Mouse (Mus musculus): ENCODE measurements around the gene Hhip.

- no peak for TF ChIP-seq EP300 (IDR thresholded peaks at IDR 0.05; ENCODE audit: insufficient read depth, low read depth, low read length)
- TF ChIP-seq CTCF (IDR thresholded peaks at IDR 0.05): no peak
- TF ChIP-seq POLR2A (IDR thresholded peaks at IDR 0.05; ENCODE audit: insufficient read depth, low read depth, low read length): no peak
These were observed 1.3 kb downstream of the Hhip start for GRCm38 (mm10) chr8:80056331-80057070.

Measured in heart, adult 2 months (tissue).